Mouse (Mus musculus) neural tube, embryonic 11.5 days (tissue): ENCODE results near the gene Cdhr1. TPM values are rescaled to one million over a fixed set of nuclear protein-coding genes. Genes with fewer than 3 reads are reported as not detected.

Experiments used
- ATAC-seq: fragments of 200-750 bp; cut with Nextera tagmentation; 2 replicates; pipeline ENCODE4 v1.8.0; 2017; ENCODE audit warnings: moderate number of reproducible peaks, mild to moderate bottlenecking, moderate TSS enrichment, moderate library complexity; ENCODE audit not compliant: insufficient read depth, low FRiP score, low TSS enrichment
- DNase-seq: peaks from one replicate; pipeline ENCODE4 v3.0.0-alpha.2; 2015; ENCODE audit warnings: low spot score
- H3K27ac ChIP-seq: fragments of 300-500 bp; sonication (generic); 2 replicates; pipeline ENCODE4 v1.5.1; 2014; ENCODE audit warnings: low read depth, mild to moderate bottlenecking, low read length
- H3K27me3 ChIP-seq: fragments of 300-500 bp; sonication (generic); 2 replicates; pipeline ENCODE4 v1.6.1; 2014; ENCODE audit warnings: mild to moderate bottlenecking, low read length, mixed read lengths; ENCODE audit not compliant: control insufficient read depth, insufficient read depth
- H3K36me3 ChIP-seq: fragments of 300-500 bp; sonication (generic); 2 replicates; pipeline ENCODE4 v1.6.1; 2014; ENCODE audit warnings: mild to moderate bottlenecking, low read length, moderate library complexity, mixed read lengths; ENCODE audit not compliant: control insufficient read depth, insufficient read depth
- H3K4me1 ChIP-seq: fragments of 300-500 bp; sonication (generic); 2 replicates; pipeline ENCODE4 v1.6.1; 2014; ENCODE audit warnings: low read length, mixed read lengths; ENCODE audit not compliant: control insufficient read depth, insufficient read depth
- H3K4me2 ChIP-seq: fragments of 300-500 bp; sonication (generic); 2 replicates; pipeline ENCODE4 v1.6.1; 2014; ENCODE audit warnings: low read depth, mild to moderate bottlenecking, moderate library complexity
- H3K4me3 ChIP-seq: fragments of 300-500 bp; sonication (generic); 2 replicates; pipeline ENCODE4 v1.5.1; 2014; ENCODE audit warnings: low read depth, low read length
- H3K9ac ChIP-seq: fragments of 300-500 bp; sonication (generic); 2 replicates; pipeline ENCODE4 v1.6.1; 2014; ENCODE audit warnings: mild to moderate bottlenecking, low read length
- H3K9me3 ChIP-seq: fragments of 300-500 bp; sonication (generic); 2 replicates; pipeline ENCODE4 v1.6.1; 2016; ENCODE audit warnings: low read length; ENCODE audit not compliant: control insufficient read depth
- WGBS: fragments of 180-500 bp; shearing (Covaris S2); extraction: QIAGEN DNeasy Blood & Tissue Kit; methylation state at CpG from one replicate; pipeline ENCODE4 v1.1.7; 2014; 5-methylcytosine and 5-hydroxymethylcytosine counted together
- polyA plus RNA-seq: library from polyadenylated mRNA; unstranded; fragments of >200 nt; fragmentation: Nextera tagmentation; extraction: Ambion mirVana; gene quantifications from 2 replicates; pipeline ENCODE4 v1.2.1, GENCODE M21; 2014

Gene Cdhr1
- polyA plus RNA-seq, 1 experiment from 2014 or later: 4.8 TPM

- ATAC-seq: no peak
- H3K9me3 ChIP-seq: no peaks in the 10 kb centered on the region
- H3K27me3 ChIP-seq: no peaks in the 10 kb centered on the region
- H3K36me3 ChIP-seq: no peaks in the 10 kb centered on the region
- no peak overlapping the region for H3K4me2 ChIP-seq
- no peak for DNase-seq
- H3K9ac ChIP-seq: no peak overlapping the region
- H3K4me3 ChIP-seq: no peak overlapping the region
- H3K27ac ChIP-seq: no peak overlapping the region
- WGBS: 70% methylated on average over 2 of the region's 2 CpGs
- no peaks in the 10 kb centered on the region for H3K4me1 ChIP-seq
Measured at GRCm38 (mm10) chr14:37064849-37065248, 33.3 kb downstream of the Cdhr1 start.

- Histone ChIP-seq H3K4me3 (no peak within 1 kb of the TSS), H3K9ac (no peak within 1 kb of the TSS), H3K36me3 (no peaks in the 10 kb centered on the region), H3K4me1 (no peaks in the 10 kb centered on the region), H3K27me3 (no peaks in the 10 kb centered on the region), H3K27ac (no peak within 1 kb of the TSS), H3K4me2 (no peak within 1 kb of the TSS), H3K9me3 (no peaks in the 10 kb centered on the region)
- no peak for DNase-seq
- WGBS: 60% methylated on average over 1 of the region's 1 CpGs
- ATAC-seq: no peak
Measured at GRCm38 (mm10) chr14:37048914-37049410, 49.2 kb downstream of the Cdhr1 start, which contains the start of gene Rgr. Gene Rgr, minus strand, starts transcription at chr14:37048964.

GRCm38 (mm10) chr14:37034432-37034831 is 63.7 kb downstream of the Cdhr1 start:
- ATAC-seq (no peak), DNase-seq (no peak)
- H3K27me3 ChIP-seq: no peaks in the 10 kb centered on the region
- 56% methylated on average over 5 of the region's 5 CpGs for WGBS
- no peak overlapping the region for H3K4me3 ChIP-seq
- no peaks in the 10 kb centered on the region for H3K36me3 ChIP-seq
- H3K4me1 ChIP-seq: no peaks in the 10 kb centered on the region
- H3K27ac ChIP-seq: no peak overlapping the region
- no peak overlapping the region for H3K9ac ChIP-seq
- H3K4me2 ChIP-seq: no peak overlapping the region
- H3K9me3 ChIP-seq: no peaks in the 10 kb centered on the region

- WGBS: 24% methylated on average over 7 of the region's 7 CpGs
- H3K36me3 ChIP-seq: no peaks in the 10 kb centered on the region
- H3K4me2 ChIP-seq: no peak overlapping the region
- no peaks in the 10 kb centered on the region for H3K4me1 ChIP-seq
- no peaks in the 10 kb centered on the region for H3K27me3 ChIP-seq
- DNase-seq (peak; percentile 67), ATAC-seq (peak; percentile 65; the same call in 1 of the 2 replicates)
- no peak overlapping the region for H3K27ac ChIP-seq
- no peak overlapping the region for H3K4me3 ChIP-seq
- no peaks in the 10 kb centered on the region for H3K9me3 ChIP-seq
- H3K9ac ChIP-seq: no peak overlapping the region
Measured at GRCm38 (mm10) chr14:37033241-37033640, 64.9 kb downstream of the Cdhr1 start.

- Histone ChIP-seq H3K27me3 (no peaks in the 10 kb centered on the region), H3K4me2 (no peak overlapping the region), H3K4me3 (no peak overlapping the region), H3K9ac (no peak overlapping the region), H3K9me3 (no peaks in the 10 kb centered on the region), H3K36me3 (no peaks in the 10 kb centered on the region), H3K27ac (no peak overlapping the region), H3K4me1 (no peaks in the 10 kb centered on the region)
- DNase-seq (no peak), ATAC-seq (no peak)
- WGBS: 83% methylated on average over 11 of the region's 11 CpGs
Measured at GRCm38 (mm10) chr14:37032481-37033104, 65.6 kb downstream of the Cdhr1 start.

- no peak overlapping the region for H3K4me3 ChIP-seq
- H3K4me2 ChIP-seq: no peak overlapping the region
- ATAC-seq (no peak), DNase-seq (no peak)
- H3K9ac ChIP-seq: no peak overlapping the region
- no peaks in the 10 kb centered on the region for H3K9me3 ChIP-seq
- no peaks in the 10 kb centered on the region for H3K4me1 ChIP-seq
- no peak overlapping the region for H3K27ac ChIP-seq
- H3K27me3 ChIP-seq: no peaks in the 10 kb centered on the region
- no peaks in the 10 kb centered on the region for H3K36me3 ChIP-seq
- WGBS: 95% methylated on average over 3 of the region's 3 CpGs
Measured at GRCm38 (mm10) chr14:37028555-37028954, 69.6 kb downstream of the Cdhr1 start.

GRCm38 (mm10) chr14:37027951-37028350 is 70.2 kb downstream of the Cdhr1 start:
- DNase-seq: no peak
- Histone ChIP-seq H3K27me3 (no peaks in the 10 kb centered on the region), H3K9ac (no peak overlapping the region), H3K4me3 (no peak overlapping the region), H3K27ac (no peak overlapping the region), H3K36me3 (no peaks in the 10 kb centered on the region), H3K4me1 (no peaks in the 10 kb centered on the region), H3K9me3 (no peaks in the 10 kb centered on the region), H3K4me2 (no peak overlapping the region)
- 90% methylated on average over 3 of the region's 3 CpGs for WGBS
- ATAC-seq: no peak

Other genes starting within 250 kb of the Cdhr1 start
- gene Ccser2, start 129.6 kb downstream of the Cdhr1 start, polyA plus RNA-seq: 46.1 and 50.9 TPM in 2 replicates
- not detected in 2 replicates for gene Rgr, start 49.4 kb downstream of the Cdhr1 start, polyA plus RNA-seq
- gene Lrit1, start 43.5 kb downstream of the Cdhr1 start, polyA plus RNA-seq: not detected in 2 replicates
- not detected in 2 replicates for gene Lrit2, start 30.4 kb downstream of the Cdhr1 start, polyA plus RNA-seq
- gene 2610528A11Rik, start 15.7 kb upstream of the Cdhr1 start, polyA plus RNA-seq: 0.68 TPM in 1 of 2 replicates, not detected in the other
- 208 and 215 TPM in 2 replicates for gene Ghitm, start 36.9 kb upstream of the Cdhr1 start, polyA plus RNA-seq